Mouse (Mus musculus): ENCODE data around the gene Psma3.
"Not testable (repeated sequence)": the region's sequence is repeated elsewhere in the genome, so short reads cannot be mapped to it uniquely, and the experiment has no call there.

Psma3 gene

GRCm38 (mm10) chr12:71001456-71001855 is 27.0 kb downstream of the Psma3 start:
- DNase-seq (ENCODE audit: low read depth, low spot score): no peak

- no peak for DNase-seq (ENCODE audit: low read depth, low spot score)
Observed at GRCm38 (mm10) chr12:71003760-71004426, 29.5 kb downstream of the Psma3 start.

GRCm38 (mm10) chr12:71006141-71006540 is 31.7 kb downstream of the Psma3 start:
- DNase-seq (ENCODE audit: low read depth, low spot score): no peak

GRCm38 (mm10) chr12:71006901-71007300 is 32.5 kb downstream of the Psma3 start:
- peak; percentile 68 for DNase-seq (ENCODE audit: low read depth, low spot score)

- DNase-seq (ENCODE audit: low read depth, low spot score): no peak
Observed at GRCm38 (mm10) chr12:71009769-71010168, 35.3 kb downstream of the Psma3 start.

GRCm38 (mm10) chr12:71014845-71015362 is 40.5 kb downstream of the Psma3 start:
- DNase-seq (ENCODE audit: low read depth, low spot score): no peak

GRCm38 (mm10) chr12:71015363-71016210 is 41.2 kb downstream of the Psma3 start, which contains the start of gene Arid4a:
Gene Arid4a, plus strand, starts transcription at chr12:71015990.
- peak; percentile 100 for DNase-seq (ENCODE audit: low read depth, low spot score)

GRCm38 (mm10) chr12:71016211-71016502 is 41.7 kb downstream of the Psma3 start:
- DNase-seq (ENCODE audit: low read depth, low spot score): no peak

GRCm38 (mm10) chr12:71016503-71017241 is 42.3 kb downstream of the Psma3 start:
- DNase-seq (ENCODE audit: low read depth, low spot score): peak; percentile 67

GRCm38 (mm10) chr12:71017242-71017571 is 42.8 kb downstream of the Psma3 start:
- peak; percentile 58 for DNase-seq (ENCODE audit: low read depth, low spot score)

- no peak for DNase-seq (ENCODE audit: low read depth, low spot score)
Observed at GRCm38 (mm10) chr12:71017827-71018226, 43.4 kb downstream of the Psma3 start.

GRCm38 (mm10) chr12:71019211-71019610 is 44.8 kb downstream of the Psma3 start:
- no peak for DNase-seq (ENCODE audit: low read depth, low spot score)

GRCm38 (mm10) chr12:71024411-71024810 is 50.0 kb downstream of the Psma3 start:
- no peak for DNase-seq (ENCODE audit: low read depth, low spot score)

- DNase-seq (ENCODE audit: low read depth, low spot score): not testable (repeated sequence)
Observed at GRCm38 (mm10) chr12:71028265-71028664, 53.8 kb downstream of the Psma3 start.

- DNase-seq (ENCODE audit: low read depth, low spot score): peak; percentile 81
Observed at GRCm38 (mm10) chr12:71030260-71030659, 55.8 kb downstream of the Psma3 start.

- DNase-seq (ENCODE audit: low read depth, low spot score): peak; percentile 62
Observed at GRCm38 (mm10) chr12:71030722-71031121, 56.3 kb downstream of the Psma3 start.

- no peak for DNase-seq (ENCODE audit: low read depth, low spot score)
Observed at GRCm38 (mm10) chr12:71035826-71036225, 61.4 kb downstream of the Psma3 start.

- DNase-seq (ENCODE audit: low read depth, low spot score): peak; percentile 31
Observed at GRCm38 (mm10) chr12:71036729-71037404, 62.4 kb downstream of the Psma3 start.

- DNase-seq (ENCODE audit: low read depth, low spot score): peak; percentile 53
Observed at GRCm38 (mm10) chr12:71040462-71040861, 66.0 kb downstream of the Psma3 start.

- no peak for DNase-seq (ENCODE audit: low read depth, low spot score)
Observed at GRCm38 (mm10) chr12:71042451-71042850, 68.0 kb downstream of the Psma3 start.

- no peak for DNase-seq (ENCODE audit: low read depth, low spot score)
Observed at GRCm38 (mm10) chr12:71043571-71043970, 69.2 kb downstream of the Psma3 start.

- no peak for DNase-seq (ENCODE audit: low read depth, low spot score)
Observed at GRCm38 (mm10) chr12:71044488-71044887, 70.1 kb downstream of the Psma3 start.
